Mouse (Mus musculus) embryonic fibroblast, embryonic 13.5 days (primary cell): ENCODE measurements at regions not wholly inside any gene's neighbourhood (a gene's known extent, or its start where the extent isn't known, plus 50 kb on each side); places are given as distances from the start of the nearest gene placed in this dataset.

Source experiments
- CTCF ChIP-seq: IDR thresholded peaks from 2 replicates; pipeline ENCODE4 v1.5.1; 2011; ENCODE audit warnings: mild to moderate bottlenecking, control low read depth, low read length, moderate library complexity, borderline replicate concordance; ENCODE audit not compliant: insufficient read depth
- POLR2A ChIP-seq: IDR thresholded peaks from 2 replicates; pipeline ENCODE4 v1.6.1; 2011; ENCODE audit warnings: low read depth, mild to moderate bottlenecking, control low read depth, low read length, moderate library complexity

DNA sequence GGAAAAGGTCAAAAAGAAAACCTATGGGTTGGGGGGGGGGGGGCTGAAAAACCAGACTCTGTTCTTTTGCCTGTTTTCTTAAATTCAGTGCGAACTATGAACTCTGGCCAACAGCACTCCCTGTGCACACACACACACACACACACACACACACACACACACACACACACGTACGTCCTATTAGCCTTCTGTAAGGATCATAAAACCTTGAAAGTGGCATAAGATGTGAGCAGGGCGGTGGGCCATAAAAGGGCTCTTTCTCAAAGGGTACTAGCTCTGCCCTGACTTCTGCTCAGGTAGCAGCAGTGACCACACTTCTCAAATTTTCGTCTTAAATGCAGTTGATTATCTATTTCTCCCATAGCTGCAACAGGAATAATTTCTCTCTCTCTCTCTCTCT is 199.2 kb downstream of the Lrig3 start:
- TF ChIP-seq CTCF (no peak), POLR2A (no peak)
